Mouse (Mus musculus) forebrain, embryonic 11.5 days (tissue): ENCODE measurements around the gene C2cd4c. TPM values are rescaled to one million over a fixed set of nuclear protein-coding genes. Genes with fewer than 3 reads are reported as not detected.

Experiments
- ATAC-seq: fragments of 200-750 bp; cut with Nextera tagmentation; replicated peaks from 2 replicates; pipeline ENCODE4 v1.8.0; 2017; ENCODE audit warnings: moderate TSS enrichment; ENCODE audit not compliant: low FRiP score
- DNase-seq: peaks from one replicate; pipeline ENCODE4 v3.0.0-alpha.2; 2017; ENCODE audit warnings: low spot score
- H3K27ac ChIP-seq: fragments of 300-500 bp; sonication (generic); 2 replicates; pipeline ENCODE4 v1.5.1; 2014; ENCODE audit warnings: low read depth, low read length
- H3K27me3 ChIP-seq: fragments of 300-500 bp; sonication (generic); 2 replicates; pipeline ENCODE4 v1.6.1; 2014; ENCODE audit warnings: mild to moderate bottlenecking, low read length, mixed read lengths; ENCODE audit not compliant: control insufficient read depth, insufficient read depth
- H3K36me3 ChIP-seq: fragments of 300-500 bp; sonication (generic); 2 replicates; pipeline ENCODE4 v1.6.1; 2014; ENCODE audit warnings: mild to moderate bottlenecking, low read length, moderate library complexity, mixed read lengths; ENCODE audit not compliant: control insufficient read depth, insufficient read depth
- H3K4me1 ChIP-seq: fragments of 300-500 bp; sonication (generic); replicated peaks from 2 replicates; pipeline ENCODE4 v1.6.1; 2014; ENCODE audit warnings: low read length, mixed read lengths; ENCODE audit not compliant: control insufficient read depth, insufficient read depth
- H3K4me2 ChIP-seq: fragments of 300-500 bp; sonication (generic); 2 replicates; pipeline ENCODE4 v1.6.1; 2014; ENCODE audit warnings: low read depth, mild to moderate bottlenecking, low read length, moderate library complexity, mixed read lengths; ENCODE audit not compliant: severe bottlenecking
- H3K4me3 ChIP-seq: fragments of 300-500 bp; sonication (generic); 2 replicates; pipeline ENCODE4 v1.5.1; 2014; ENCODE audit warnings: low read depth, low read length
- H3K9ac ChIP-seq: fragments of 300-500 bp; sonication (generic); 2 replicates; pipeline ENCODE4 v1.6.1; 2014; ENCODE audit warnings: low read length
- H3K9me3 ChIP-seq: fragments of 300-500 bp; sonication (generic); 2 replicates; pipeline ENCODE4 v1.6.1; 2016; ENCODE audit warnings: low read length, mixed read lengths; ENCODE audit not compliant: control insufficient read depth
- WGBS: fragments of 180-500 bp; shearing (Covaris S2); extraction: QIAGEN DNeasy Blood & Tissue Kit; methylation state at CpG from one replicate; pipeline ENCODE4 v1.1.7; 2014; 5-methylcytosine and 5-hydroxymethylcytosine counted together
- polyA plus RNA-seq: library from polyadenylated mRNA; unstranded; fragments of >200 nt; fragmentation: Nextera tagmentation; extraction: Ambion mirVana; gene quantifications from 2 replicates; pipeline ENCODE4 v1.2.1, GENCODE M21; 2014

Gene C2cd4c
- polyA plus RNA-seq: 0.04 and 0.09 TPM in 2 replicates

DNA sequence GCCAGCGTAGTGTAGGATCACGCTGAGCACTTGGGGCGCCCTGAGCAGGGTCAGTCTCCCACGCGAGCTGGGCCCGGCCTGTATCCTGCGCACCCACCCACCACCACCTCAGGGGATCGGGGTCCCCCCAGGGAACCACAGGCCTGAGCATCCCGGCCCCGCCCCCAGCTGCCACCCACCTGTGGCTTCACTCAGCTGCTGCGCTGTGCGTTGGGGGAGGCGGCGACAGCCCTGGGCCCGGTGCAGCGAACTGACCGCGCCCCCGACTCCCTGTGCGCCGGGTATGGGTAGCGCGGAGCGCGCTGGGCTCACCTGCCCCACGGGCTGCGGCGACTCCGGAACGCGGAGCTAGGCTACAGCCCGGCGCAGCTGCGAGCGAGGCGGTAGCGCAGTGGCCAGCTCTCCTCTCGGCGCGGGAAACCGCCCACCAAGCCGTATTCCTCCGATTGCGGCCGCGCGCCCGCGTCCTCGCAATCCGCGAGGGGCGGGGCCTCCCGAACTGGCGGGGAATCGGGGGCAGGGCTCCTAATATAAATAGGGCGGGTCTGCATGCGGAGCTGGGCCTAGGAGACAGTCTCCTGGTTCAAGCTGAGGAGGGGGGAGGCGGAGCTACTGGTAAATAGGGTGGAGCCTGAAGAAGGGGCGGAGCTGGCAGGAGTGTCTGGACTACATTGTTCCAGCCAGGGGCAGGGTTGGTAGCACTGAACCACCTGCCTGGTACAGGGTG lies at the start of gene C2cd4c:
C2cd4c (minus strand) TSS at position 448 of the 727 bp plus-strand sequence.
- H3K9ac ChIP-seq: peak within 1 kb of the TSS; percentile 52
- H3K36me3 ChIP-seq: no peaks in the 10 kb centered on the region
- H3K27me3 ChIP-seq: peaks cover 24% of the 10 kb centered on the region
- under 1% methylated on average over 58 of the region's 60 CpGs for WGBS
- DNase-seq (peak; percentile 85), ATAC-seq (peak; percentile 88)
- peak within 1 kb of the TSS; percentile 97 for H3K4me2 ChIP-seq
- H3K4me1 ChIP-seq: peaks cover 17% of the 10 kb centered on the region
- H3K4me3 ChIP-seq: peak within 1 kb of the TSS; percentile 40
- H3K9me3 ChIP-seq: no peaks in the 10 kb centered on the region
- H3K27ac ChIP-seq: no peak within 1 kb of the TSS

GRCm38 (mm10) chr10:79661861-79662260 lies 48.0 kb upstream of the C2cd4c start:
- Histone ChIP-seq H3K9me3 (no peaks in the 10 kb centered on the region), H3K4me1 (no peaks in the 10 kb centered on the region), H3K4me2 (no peak overlapping the region), H3K9ac (no peak overlapping the region), H3K36me3 (no peaks in the 10 kb centered on the region), H3K27ac (no peak overlapping the region), H3K4me3 (no peak overlapping the region), H3K27me3 (no peaks in the 10 kb centered on the region)
- no peak for ATAC-seq
- 50% methylated on average over 3 of the region's 3 CpGs for WGBS
- DNase-seq: no peak

DNA sequence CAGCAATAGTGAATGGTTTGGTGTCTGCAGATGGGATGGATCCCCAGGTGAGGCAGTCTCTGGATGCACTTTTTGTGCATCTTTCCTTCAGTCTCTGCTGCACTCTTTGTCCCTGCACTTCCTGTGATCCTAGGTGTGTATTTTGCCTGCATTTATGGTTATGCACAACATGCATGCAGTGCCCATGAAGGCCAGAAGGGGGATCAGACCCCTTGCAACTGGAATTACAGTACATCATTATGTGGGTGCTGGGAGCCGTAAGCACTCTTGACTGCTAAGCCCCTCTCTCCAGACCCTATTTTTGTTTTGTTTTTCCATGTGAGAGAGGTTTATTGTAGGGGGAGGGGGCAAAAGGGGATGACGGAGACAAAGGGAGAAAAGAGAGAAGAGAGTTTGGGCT lies 46.5 kb upstream of the C2cd4c start:
- no peaks in the 10 kb centered on the region for H3K27me3 ChIP-seq
- H3K27ac ChIP-seq: no peak overlapping the region
- H3K4me3 ChIP-seq: no peak overlapping the region
- no peaks in the 10 kb centered on the region for H3K4me1 ChIP-seq
- DNase-seq: no peak
- H3K9me3 ChIP-seq: no peaks in the 10 kb centered on the region
- no peak for ATAC-seq
- WGBS: 75% methylated on average over 2 of the region's 2 CpGs
- no peak overlapping the region for H3K4me2 ChIP-seq
- no peak overlapping the region for H3K9ac ChIP-seq
- H3K36me3 ChIP-seq: no peaks in the 10 kb centered on the region

DNA sequence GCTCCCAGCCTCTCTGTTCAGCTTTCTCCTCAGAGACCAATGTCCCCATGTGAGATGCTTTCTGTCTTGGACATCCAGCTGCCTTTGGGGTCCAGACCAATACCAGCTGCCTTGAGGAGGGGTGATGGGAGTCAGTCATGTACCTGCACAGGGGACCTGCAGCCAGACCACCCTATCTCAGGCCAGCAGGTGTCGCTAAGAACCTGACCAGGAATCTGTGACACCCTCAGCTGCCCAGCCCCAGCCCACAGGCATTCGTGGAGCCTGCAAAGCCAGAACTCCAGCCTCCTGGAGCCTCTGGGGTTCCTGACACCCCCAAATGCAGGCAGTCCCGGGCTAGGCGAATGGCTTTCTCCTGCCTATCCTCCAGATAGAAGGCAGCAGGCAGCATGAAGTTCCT lies 45.0 kb upstream of the C2cd4c start:
- 31% methylated on average over 4 of the region's 4 CpGs for WGBS
- no peaks in the 10 kb centered on the region for H3K27me3 ChIP-seq
- H3K27ac ChIP-seq: no peak overlapping the region
- DNase-seq: no peak
- no peaks in the 10 kb centered on the region for H3K4me1 ChIP-seq
- H3K4me3 ChIP-seq: no peak overlapping the region
- no peaks in the 10 kb centered on the region for H3K9me3 ChIP-seq
- ATAC-seq: no peak; the same call in 1 of the 2 replicates
- no peaks in the 10 kb centered on the region for H3K36me3 ChIP-seq
- no peak overlapping the region for H3K9ac ChIP-seq
- no peak overlapping the region for H3K4me2 ChIP-seq

- Histone ChIP-seq H3K9me3 (no peaks in the 10 kb centered on the region), H3K36me3 (no peaks in the 10 kb centered on the region), H3K4me2 (no peak overlapping the region), H3K4me1 (no peaks in the 10 kb centered on the region), H3K4me3 (no peak overlapping the region), H3K9ac (no peak overlapping the region), H3K27me3 (no peaks in the 10 kb centered on the region), H3K27ac (no peak overlapping the region)
- 52% methylated on average over 1 of the region's 1 CpGs for WGBS
- DNase-seq (no peak), ATAC-seq (peak; percentile 70)
Measured at GRCm38 (mm10) chr10:79654946-79655395, 41.1 kb upstream of the C2cd4c start.

GRCm38 (mm10) chr10:79652789-79653188 lies 39.0 kb upstream of the C2cd4c start:
- DNase-seq (no peak), ATAC-seq (no peak)
- 83% methylated on average over 7 of the region's 7 CpGs for WGBS
- H3K27me3 ChIP-seq: no peaks in the 10 kb centered on the region
- H3K27ac ChIP-seq: no peak overlapping the region
- no peak overlapping the region for H3K9ac ChIP-seq
- no peaks in the 10 kb centered on the region for H3K9me3 ChIP-seq
- no peak overlapping the region for H3K4me2 ChIP-seq
- no peaks in the 10 kb centered on the region for H3K36me3 ChIP-seq
- H3K4me3 ChIP-seq: no peak overlapping the region
- H3K4me1 ChIP-seq: no peaks in the 10 kb centered on the region

DNA sequence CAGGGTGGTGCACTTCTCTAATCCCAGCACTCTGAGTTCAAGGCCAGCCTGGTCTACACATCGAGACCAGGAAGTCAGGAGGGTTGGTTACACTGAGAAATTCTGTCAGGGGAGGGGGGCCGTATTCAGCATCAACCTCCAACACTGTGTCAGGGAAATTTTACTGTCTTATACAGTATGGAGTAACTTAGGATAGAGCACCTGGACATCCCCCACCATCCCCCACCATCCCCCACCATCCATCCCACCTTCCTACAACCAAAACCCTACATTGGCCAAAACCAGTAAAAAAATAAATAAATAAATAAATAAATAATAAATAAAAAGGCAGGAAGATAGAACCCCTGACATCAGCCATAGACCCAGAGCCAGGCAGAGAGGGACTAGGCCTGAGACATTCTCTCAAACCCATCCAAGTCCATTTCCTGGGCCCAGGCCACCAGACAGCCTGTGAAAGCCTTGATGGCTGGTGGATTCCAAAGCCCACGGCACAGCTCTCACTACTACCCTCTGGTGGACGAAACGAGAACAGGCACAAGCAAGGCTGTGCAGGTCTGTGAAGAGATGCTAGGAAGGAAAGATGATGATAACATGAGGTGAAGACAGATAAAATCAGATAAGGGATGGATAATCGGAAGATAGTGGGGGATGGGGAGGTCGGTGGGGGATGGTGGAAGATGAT lies 35.4 kb upstream of the C2cd4c start:
- WGBS: 29% methylated on average over 7 of the region's 7 CpGs
- no peaks in the 10 kb centered on the region for H3K27me3 ChIP-seq
- H3K4me2 ChIP-seq: no peak overlapping the region
- no peak overlapping the region for H3K9ac ChIP-seq
- DNase-seq: peak; percentile 87
- ATAC-seq: peak; percentile 75
- H3K36me3 ChIP-seq: no peaks in the 10 kb centered on the region
- no peaks in the 10 kb centered on the region for H3K4me1 ChIP-seq
- no peaks in the 10 kb centered on the region for H3K9me3 ChIP-seq
- no peak overlapping the region for H3K4me3 ChIP-seq
- no peak overlapping the region for H3K27ac ChIP-seq

GRCm38 (mm10) chr10:79645711-79646110 lies 31.9 kb upstream of the C2cd4c start, which contains the start of gene Odf3l2:
TSS of gene Odf3l2 (minus strand) at chr10:79645738.
- no peak within 1 kb of the TSS for H3K4me3 ChIP-seq
- no peaks in the 10 kb centered on the region for H3K9me3 ChIP-seq
- DNase-seq (no peak), ATAC-seq (no peak)
- H3K4me2 ChIP-seq: no peak within 1 kb of the TSS
- H3K27ac ChIP-seq: no peak within 1 kb of the TSS
- H3K9ac ChIP-seq: no peak within 1 kb of the TSS
- no peaks in the 10 kb centered on the region for H3K4me1 ChIP-seq
- H3K36me3 ChIP-seq: no peaks in the 10 kb centered on the region
- no peaks in the 10 kb centered on the region for H3K27me3 ChIP-seq
- 78% methylated on average over 8 of the region's 8 CpGs for WGBS
